Mouse (Mus musculus) heart, postnatal 0 days (tissue): Measurements from ENCODE around the gene 1700001O22Rik. TPM values are rescaled to one million over a fixed set of nuclear protein-coding genes. Genes with fewer than 3 reads are reported as not detected.
A peak's percentile ranks its signal among the peaks of the same experiment; 100 is the strongest.

Source experiments
- ATAC-seq: fragments of 200-750 bp; cut with Nextera tagmentation; 2 replicates; pipeline ENCODE4 v1.8.0; 2017; ENCODE audit warnings: low read depth, moderate number of reproducible peaks, moderate library complexity; ENCODE audit not compliant: insufficient read depth
- DNase-seq: peaks from one replicate; pipeline ENCODE4 v3.0.0-alpha.2; 2016; ENCODE audit warnings: low spot score
- H3K27ac ChIP-seq: fragments of 300-500 bp; sonication (generic); 2 replicates; pipeline ENCODE4 v1.5.1; 2014; ENCODE audit warnings: low read depth, mild to moderate bottlenecking
- H3K27me3 ChIP-seq: fragments of 300-500 bp; sonication (generic); 2 replicates; pipeline ENCODE4 v1.6.1; 2014; ENCODE audit warnings: low read length, mixed read lengths; ENCODE audit not compliant: control insufficient read depth, insufficient read depth
- H3K36me3 ChIP-seq: fragments of 300-500 bp; sonication (generic); replicated peaks from 2 replicates; pipeline ENCODE4 v1.6.1; 2014; ENCODE audit warnings: low read length, mixed read lengths; ENCODE audit not compliant: control insufficient read depth, insufficient read depth
- H3K4me1 ChIP-seq: fragments of 300-500 bp; sonication (generic); 2 replicates; pipeline ENCODE4 v1.6.1; 2014; ENCODE audit warnings: antibody characterized with exemption; ENCODE audit not compliant: control insufficient read depth, insufficient read depth
- H3K4me2 ChIP-seq: fragments of 300-500 bp; sonication (generic); 2 replicates; pipeline ENCODE4 v1.6.1; 2014; ENCODE audit warnings: low read depth, mild to moderate bottlenecking, low read length, moderate library complexity
- H3K4me3 ChIP-seq: fragments of 300-500 bp; sonication (generic); 2 replicates; pipeline ENCODE4 v1.5.1; 2014; ENCODE audit warnings: low read depth, low read length
- H3K9ac ChIP-seq: fragments of 300-500 bp; sonication (generic); replicated peaks from 2 replicates; pipeline ENCODE4 v1.6.1; 2014; ENCODE audit warnings: low read depth, low read length, mixed read lengths
- H3K9me3 ChIP-seq: fragments of 300-500 bp; sonication (generic); replicated peaks from 2 replicates; pipeline ENCODE4 v1.6.1; 2016; ENCODE audit warnings: low read length; ENCODE audit not compliant: control insufficient read depth
- CTCF ChIP-seq: IDR thresholded peaks from 2 replicates; pipeline ENCODE4 v1.5.1; 2016; ENCODE audit warnings: antibody characterized with exemption, control low read depth, low read depth
- EP300 ChIP-seq: IDR thresholded peaks from 2 replicates; pipeline ENCODE4 v1.6.1; 2016; ENCODE audit warnings: antibody characterized with exemption, low read depth
- WGBS: fragments of 180-500 bp; shearing (Covaris S2); extraction: QIAGEN DNeasy Blood & Tissue Kit; methylation state at CpG from one replicate; pipeline ENCODE4 v1.1.7; 2014; 5-methylcytosine and 5-hydroxymethylcytosine counted together
- polyA plus RNA-seq: library from polyadenylated mRNA; unstranded; fragments of >200 nt; fragmentation: Nextera tagmentation; extraction: Ambion mirVana; gene quantifications from 2 replicates; pipeline ENCODE4 v1.2.1, GENCODE M21; 2015
- total RNA-seq: library from RNA; depleted of rRNA; stranded (reverse); fragments of >200 nt; gene quantifications from 2 replicates; pipeline ENCODE4 v1.2.3, GENCODE M21; 2014; ENCODE audit warnings: low replicate concordance

Gene 1700001O22Rik
- total and polyA plus RNA-seq, 2 experiments from 2014 or later, result 1.5 to 1.9 TPM

- H3K4me1 ChIP-seq, result peaks cover 27% of the 10 kb centered on the region
- no peaks in the 10 kb centered on the region for H3K27me3 ChIP-seq
- ATAC-seq (no peak), DNase-seq (no peak)
- H3K9ac ChIP-seq, result no peak overlapping the region
- 84% methylated on average over 4 of the region's 4 CpGs for WGBS
- H3K27ac ChIP-seq, result peak overlapping the region; percentile 87
- H3K4me2 ChIP-seq, result no peak overlapping the region
- 0 out of 2 replicates have a peak, but pooled peaks cover 6% of the 10 kb centered on the region for H3K9me3 ChIP-seq
- H3K36me3 ChIP-seq, result no peaks in the 10 kb centered on the region
- H3K4me3 ChIP-seq, result no peak overlapping the region
- TF ChIP-seq EP300 (no peak), CTCF (no peak)
These were observed 44.0 kb downstream of the 1700001O22Rik start for GRCm38 (mm10) chr2:30759442-30759841.

- Histone ChIP-seq H3K9me3 (0 out of 2 replicates have a peak, but pooled peaks cover 6% of the 10 kb centered on the region), H3K4me3 (no peak overlapping the region), H3K9ac (no peak overlapping the region), H3K36me3 (no peaks in the 10 kb centered on the region), H3K4me2 (no peak overlapping the region), H3K4me1 (peaks cover 27% of the 10 kb centered on the region), H3K27me3 (no peaks in the 10 kb centered on the region), H3K27ac (peak overlapping the region; percentile 87)
- TF ChIP-seq EP300 (no peak), CTCF (no peak)
- DNase-seq (no peak), ATAC-seq (no peak)
- WGBS, result 64% methylated on average over 4 of the region's 4 CpGs
These were observed 44.4 kb downstream of the 1700001O22Rik start for GRCm38 (mm10) chr2:30759088-30759374.

GRCm38 (mm10) chr2:30758341-30759087 is 44.9 kb downstream of the 1700001O22Rik start:
- Histone ChIP-seq H3K9me3 (0 out of 2 replicates have a peak, but pooled peaks cover 6% of the 10 kb centered on the region), H3K27me3 (no peaks in the 10 kb centered on the region), H3K4me3 (no peak overlapping the region), H3K36me3 (no peaks in the 10 kb centered on the region), H3K4me2 (no peak overlapping the region), H3K27ac (peak overlapping the region; percentile 87), H3K4me1 (peaks cover 27% of the 10 kb centered on the region), H3K9ac (no peak overlapping the region)
- DNase-seq, result peak; percentile 96
- ATAC-seq, result peak; percentile 91
- 3% methylated on average over 17 of the region's 17 CpGs for WGBS
- peak; percentile 56 for TF ChIP-seq CTCF
- TF ChIP-seq EP300, result peak; percentile 89

- no peak overlapping the region for H3K9ac ChIP-seq
- H3K4me2 ChIP-seq, result no peak overlapping the region
- DNase-seq (no peak), ATAC-seq (no peak)
- 0 out of 2 replicates have a peak, but pooled peaks cover 6% of the 10 kb centered on the region for H3K9me3 ChIP-seq
- WGBS, result 85% methylated on average over 10 of the region's 10 CpGs
- peak overlapping the region; percentile 87 for H3K27ac ChIP-seq
- H3K27me3 ChIP-seq, result no peaks in the 10 kb centered on the region
- no peak overlapping the region for H3K4me3 ChIP-seq
- no peaks in the 10 kb centered on the region for H3K36me3 ChIP-seq
- H3K4me1 ChIP-seq, result peaks cover 31% of the 10 kb centered on the region
- no peak for TF ChIP-seq CTCF
- no peak for TF ChIP-seq EP300
These were observed 46.3 kb downstream of the 1700001O22Rik start for GRCm38 (mm10) chr2:30756962-30757715.

GRCm38 (mm10) chr2:30755985-30756765 is 47.3 kb downstream of the 1700001O22Rik start:
- Histone ChIP-seq H3K4me2 (no peak overlapping the region), H3K27ac (no peak overlapping the region)
- WGBS, result 97% methylated on average over 6 of the region's 6 CpGs

More at GRCm38 (mm10) chr2:30755985-30756765, 47.3 kb downstream of the 1700001O22Rik start:
- 0 out of 2 replicates have a peak, but pooled peaks cover 6% of the 10 kb centered on the region for H3K9me3 ChIP-seq
- TF ChIP-seq EP300 (no peak), CTCF (no peak)
- DNase-seq (no peak), ATAC-seq (no peak)
- H3K36me3 ChIP-seq, result no peaks in the 10 kb centered on the region
- no peak overlapping the region for H3K9ac ChIP-seq
- no peaks in the 10 kb centered on the region for H3K27me3 ChIP-seq
- H3K4me3 ChIP-seq, result no peak overlapping the region
- peaks cover 31% of the 10 kb centered on the region for H3K4me1 ChIP-seq
